Mouse (Mus musculus): ENCODE measurements around the gene Xrcc3. TPM values are rescaled to one million over a fixed set of nuclear protein-coding genes. Genes with fewer than 3 reads are reported as not detected.

Gene Xrcc3
- polyA plus RNA-seq, 1 experiment from 2014 or later: 20.3 TPM

- WGBS: 2% methylated on average over 34 of the region's 35 CpGs
- peaks cover 3% of the 10 kb centered on the region; the same call in 1 of the 2 replicates for H3K36me3 ChIP-seq (ENCODE audit: control insufficient read depth, insufficient read depth, low read length)
- peaks cover 24% of the 10 kb centered on the region for H3K4me1 ChIP-seq (ENCODE audit: control insufficient read depth, insufficient read depth, low read length)
- H3K9me3 ChIP-seq (ENCODE audit: control insufficient read depth, low read length): no peaks in the 10 kb centered on the region
- H3K9ac ChIP-seq (ENCODE audit: low read depth, low read length): peak overlapping the region; percentile 91
- peak; percentile 35 for ATAC-seq (ENCODE audit: low FRiP score, low TSS enrichment)
- peak overlapping the region; percentile 72 for H3K27ac ChIP-seq (ENCODE audit: low read depth, low read length)
- peak overlapping the region; percentile 70 for H3K4me3 ChIP-seq (ENCODE audit: low read length)
- H3K27me3 ChIP-seq (ENCODE audit: control insufficient read depth, insufficient read depth, low read length): no peaks in the 10 kb centered on the region
- H3K4me2 ChIP-seq (replicated peaks; ENCODE audit: low read depth, low read length): peak overlapping the region; percentile 97
These were observed 54.3 kb downstream of the Xrcc3 start for GRCm38 (mm10) chr12:111759176-111760061.

DNA sequence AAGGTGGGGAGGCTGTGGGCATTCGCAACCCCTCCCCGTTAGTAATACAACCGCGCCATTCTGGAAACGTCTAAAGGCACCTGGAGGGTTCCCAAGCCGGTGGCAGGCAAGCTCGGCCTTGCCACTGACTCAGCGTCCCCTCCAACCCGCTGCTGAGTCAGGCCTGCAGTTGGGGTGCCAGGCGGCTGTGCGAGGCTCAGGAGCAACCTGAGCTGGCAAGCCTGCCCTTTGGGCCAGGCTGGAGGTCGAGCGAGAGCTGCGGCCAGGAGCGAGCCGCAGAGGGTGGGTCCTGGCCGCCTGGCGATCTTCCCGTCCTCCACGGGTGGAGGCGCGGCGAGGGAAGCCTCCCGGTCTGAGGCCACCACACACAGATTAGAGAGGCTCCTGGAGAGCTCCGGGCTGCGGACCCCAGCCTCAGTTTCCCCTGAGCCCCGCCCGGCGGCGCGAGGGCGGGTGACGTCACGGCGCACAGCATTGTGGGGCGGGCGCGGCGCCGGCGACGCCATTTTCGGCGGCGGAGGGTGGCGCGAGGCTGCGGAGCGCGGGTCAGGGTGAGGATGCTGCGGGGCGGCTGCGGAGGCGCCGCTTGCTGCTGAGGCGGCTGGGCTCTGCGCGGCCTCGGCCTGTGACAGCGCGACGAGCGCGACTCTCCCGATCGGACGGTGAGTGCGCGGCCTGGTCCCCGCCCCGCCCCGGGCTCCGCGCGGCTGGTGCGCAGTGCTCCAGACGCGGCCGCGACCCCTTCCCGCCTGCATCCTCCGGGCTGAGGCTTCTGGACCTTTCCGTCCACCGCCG lies 55.1 kb downstream of the Xrcc3 start, which contains the start of gene Klc1:
TSS of gene Klc1 (plus strand) at position 469 of the 795 bp plus-strand sequence.
- peaks cover 24% of the 10 kb centered on the region for H3K4me1 ChIP-seq (ENCODE audit: control insufficient read depth, insufficient read depth, low read length)
- peak; percentile 81 for ATAC-seq (ENCODE audit: low FRiP score, low TSS enrichment)
- under 1% methylated on average over 53 of the region's 85 CpGs for WGBS
- peak within 1 kb of the TSS; percentile 91 for H3K9ac ChIP-seq (ENCODE audit: low read depth, low read length)
- H3K27me3 ChIP-seq (ENCODE audit: control insufficient read depth, insufficient read depth, low read length): no peaks in the 10 kb centered on the region
- H3K27ac ChIP-seq (ENCODE audit: low read depth, low read length): peak within 1 kb of the TSS; percentile 72
- no peaks in the 10 kb centered on the region for H3K9me3 ChIP-seq (ENCODE audit: control insufficient read depth, low read length)
- H3K36me3 ChIP-seq (ENCODE audit: control insufficient read depth, insufficient read depth, low read length): peaks cover 3% of the 10 kb centered on the region; the same call in 1 of the 2 replicates
- peak within 1 kb of the TSS; percentile 97 for H3K4me2 ChIP-seq (replicated peaks; ENCODE audit: low read depth, low read length)
- H3K4me3 ChIP-seq (ENCODE audit: low read length): peak within 1 kb of the TSS; percentile 70

- Histone ChIP-seq H3K4me2 (replicated peaks; ENCODE audit: low read depth, low read length) (peak overlapping the region; percentile 97), H3K4me1 (ENCODE audit: control insufficient read depth, insufficient read depth, low read length) (peaks cover 24% of the 10 kb centered on the region), H3K9ac (ENCODE audit: low read depth, low read length) (peak overlapping the region; percentile 91), H3K27me3 (ENCODE audit: control insufficient read depth, insufficient read depth, low read length) (no peaks in the 10 kb centered on the region), H3K4me3 (ENCODE audit: low read length) (peak overlapping the region; percentile 70), H3K27ac (ENCODE audit: low read depth, low read length) (no peak overlapping the region), H3K9me3 (ENCODE audit: control insufficient read depth, low read length) (no peaks in the 10 kb centered on the region), H3K36me3 (ENCODE audit: control insufficient read depth, insufficient read depth, low read length) (peaks cover 3% of the 10 kb centered on the region; the same call in 1 of the 2 replicates)
- no peak for ATAC-seq (ENCODE audit: low FRiP score, low TSS enrichment)
- WGBS: 43% methylated on average over 10 of the region's 10 CpGs
These were observed 55.9 kb downstream of the Xrcc3 start for GRCm38 (mm10) chr12:111757561-111758325.

- Histone ChIP-seq H3K9ac (ENCODE audit: low read depth, low read length) (no peak overlapping the region), H3K4me1 (ENCODE audit: control insufficient read depth, insufficient read depth, low read length) (peaks cover 24% of the 10 kb centered on the region), H3K4me2 (replicated peaks; ENCODE audit: low read depth, low read length) (no peak overlapping the region), H3K27ac (ENCODE audit: low read depth, low read length) (no peak overlapping the region), H3K27me3 (ENCODE audit: control insufficient read depth, insufficient read depth, low read length) (no peaks in the 10 kb centered on the region), H3K9me3 (ENCODE audit: control insufficient read depth, low read length) (no peaks in the 10 kb centered on the region), H3K36me3 (ENCODE audit: control insufficient read depth, insufficient read depth, low read length) (no peaks in the 10 kb centered on the region), H3K4me3 (ENCODE audit: low read length) (no peak overlapping the region)
- ATAC-seq (ENCODE audit: low FRiP score, low TSS enrichment): no peak
- 32% methylated on average over 5 of the region's 5 CpGs for WGBS
These were observed 57.0 kb downstream of the Xrcc3 start for GRCm38 (mm10) chr12:111756698-111757082.

GRCm38 (mm10) chr12:111756082-111756697 lies 57.5 kb downstream of the Xrcc3 start:
- Histone ChIP-seq H3K4me3 (ENCODE audit: low read length) (no peak overlapping the region), H3K4me2 (replicated peaks; ENCODE audit: low read depth, low read length) (no peak overlapping the region), H3K9me3 (ENCODE audit: control insufficient read depth, low read length) (no peaks in the 10 kb centered on the region), H3K36me3 (ENCODE audit: control insufficient read depth, insufficient read depth, low read length) (no peaks in the 10 kb centered on the region), H3K27me3 (ENCODE audit: control insufficient read depth, insufficient read depth, low read length) (no peaks in the 10 kb centered on the region), H3K4me1 (ENCODE audit: control insufficient read depth, insufficient read depth, low read length) (peaks cover 24% of the 10 kb centered on the region), H3K9ac (ENCODE audit: low read depth, low read length) (no peak overlapping the region), H3K27ac (ENCODE audit: low read depth, low read length) (no peak overlapping the region)
- no peak for ATAC-seq (ENCODE audit: low FRiP score, low TSS enrichment)
- 35% methylated on average over 4 of the region's 4 CpGs for WGBS

DNA sequence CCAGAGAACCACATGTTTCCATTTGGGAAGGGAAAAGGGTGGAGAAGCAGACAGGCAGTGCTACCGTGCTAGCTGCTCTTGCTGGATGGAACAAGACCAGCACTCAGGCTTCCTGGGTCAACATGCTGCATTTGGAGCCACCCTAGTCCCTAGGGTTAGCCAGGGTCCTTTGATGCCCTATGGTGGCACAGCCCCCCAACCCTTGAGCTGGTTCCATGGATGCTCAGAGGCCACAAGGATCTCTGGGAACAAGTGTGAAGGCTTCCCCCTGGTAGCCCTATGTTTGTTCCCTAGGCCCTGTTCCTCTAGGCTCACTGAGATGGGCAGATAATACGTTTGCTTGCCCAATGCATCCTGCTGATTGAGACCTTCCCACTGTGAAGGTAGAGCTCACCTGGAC lies 58.4 kb downstream of the Xrcc3 start:
- H3K4me3 ChIP-seq (ENCODE audit: low read length): no peak overlapping the region
- H3K27me3 ChIP-seq (ENCODE audit: control insufficient read depth, insufficient read depth, low read length): no peaks in the 10 kb centered on the region
- H3K9ac ChIP-seq (ENCODE audit: low read depth, low read length): no peak overlapping the region
- WGBS: 48% methylated on average over 2 of the region's 2 CpGs
- H3K27ac ChIP-seq (ENCODE audit: low read depth, low read length): no peak overlapping the region
- no peaks in the 10 kb centered on the region for H3K36me3 ChIP-seq (ENCODE audit: control insufficient read depth, insufficient read depth, low read length)
- no peaks in the 10 kb centered on the region for H3K9me3 ChIP-seq (ENCODE audit: control insufficient read depth, low read length)
- no peak overlapping the region for H3K4me2 ChIP-seq (replicated peaks; ENCODE audit: low read depth, low read length)
- no peak for ATAC-seq (ENCODE audit: low FRiP score, low TSS enrichment)
- H3K4me1 ChIP-seq (ENCODE audit: control insufficient read depth, insufficient read depth, low read length): peaks cover 14% of the 10 kb centered on the region

- ATAC-seq (ENCODE audit: low FRiP score, low TSS enrichment): no peak
- no peak overlapping the region for H3K27ac ChIP-seq (ENCODE audit: low read depth, low read length)
- no peak overlapping the region for H3K4me3 ChIP-seq (ENCODE audit: low read length)
- no peaks in the 10 kb centered on the region for H3K9me3 ChIP-seq (ENCODE audit: control insufficient read depth, low read length)
- no peaks in the 10 kb centered on the region for H3K27me3 ChIP-seq (ENCODE audit: control insufficient read depth, insufficient read depth, low read length)
- no peaks in the 10 kb centered on the region for H3K36me3 ChIP-seq (ENCODE audit: control insufficient read depth, insufficient read depth, low read length)
- H3K9ac ChIP-seq (ENCODE audit: low read depth, low read length): no peak overlapping the region
- H3K4me2 ChIP-seq (replicated peaks; ENCODE audit: low read depth, low read length): no peak overlapping the region
- peaks cover 9% of the 10 kb centered on the region for H3K4me1 ChIP-seq (ENCODE audit: control insufficient read depth, insufficient read depth, low read length)
These were observed 59.0 kb downstream of the Xrcc3 start for GRCm38 (mm10) chr12:111754710-111755109.

DNA sequence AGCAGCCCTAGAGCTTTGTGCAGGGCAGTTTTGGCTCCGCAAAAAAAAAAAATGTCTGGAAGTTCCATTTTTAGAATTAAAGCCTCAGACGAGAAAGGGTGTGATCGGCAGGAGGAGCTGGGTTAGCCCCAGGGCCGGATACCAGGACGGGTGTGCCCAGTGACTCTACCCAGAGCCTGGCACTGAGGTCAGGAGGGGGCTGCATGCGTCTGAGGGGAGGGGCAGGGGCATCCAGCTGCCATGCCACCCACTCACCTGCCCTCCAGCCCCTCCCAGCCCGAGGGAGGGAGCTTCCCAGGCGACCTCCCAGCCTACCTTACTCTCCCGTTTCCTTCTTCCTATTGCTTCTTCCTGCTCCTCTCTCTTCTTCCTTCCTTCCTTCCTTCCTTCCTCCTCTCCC lies 60.3 kb downstream of the Xrcc3 start:
- no peak overlapping the region for H3K4me3 ChIP-seq (ENCODE audit: low read length)
- no peak overlapping the region for H3K9ac ChIP-seq (ENCODE audit: low read depth, low read length)
- H3K27ac ChIP-seq (ENCODE audit: low read depth, low read length): no peak overlapping the region
- peaks cover 7% of the 10 kb centered on the region for H3K4me1 ChIP-seq (ENCODE audit: control insufficient read depth, insufficient read depth, low read length)
- ATAC-seq (ENCODE audit: low FRiP score, low TSS enrichment): no peak
- H3K27me3 ChIP-seq (ENCODE audit: control insufficient read depth, insufficient read depth, low read length): no peaks in the 10 kb centered on the region
- no peaks in the 10 kb centered on the region for H3K9me3 ChIP-seq (ENCODE audit: control insufficient read depth, low read length)
- H3K36me3 ChIP-seq (ENCODE audit: control insufficient read depth, insufficient read depth, low read length): no peaks in the 10 kb centered on the region
- no peak overlapping the region for H3K4me2 ChIP-seq (replicated peaks; ENCODE audit: low read depth, low read length)
- WGBS: 66% methylated on average over 9 of the region's 9 CpGs

Data from kidney, embryonic 14.5 days (tissue).